Mouse (Mus musculus) urinary bladder, adult 18-20 months (tissue): ENCODE results near the gene Tmem144.
"Not testable (repeated sequence)": the region's sequence is repeated elsewhere in the genome, so short reads cannot be mapped to it uniquely, and the experiment has no call there.

Experiments
- DNase-seq, 2 experiments: peaks; one replicate each; pipeline ENCODE4 v3.0.0; 2022; ENCODE audit warnings: low spot score in 2 of 2, mixed read lengths in 2 of 2

The Tmem144 gene

GRCm38 (mm10) chr3:79809180-79809567, 43.4 kb downstream of the Tmem144 start:
- DNase-seq: peak in 1 of 2 experiments; percentile 20

- no peak for DNase-seq
Observed at GRCm38 (mm10) chr3:79808530-79809179, 43.9 kb downstream of the Tmem144 start.

DNA sequence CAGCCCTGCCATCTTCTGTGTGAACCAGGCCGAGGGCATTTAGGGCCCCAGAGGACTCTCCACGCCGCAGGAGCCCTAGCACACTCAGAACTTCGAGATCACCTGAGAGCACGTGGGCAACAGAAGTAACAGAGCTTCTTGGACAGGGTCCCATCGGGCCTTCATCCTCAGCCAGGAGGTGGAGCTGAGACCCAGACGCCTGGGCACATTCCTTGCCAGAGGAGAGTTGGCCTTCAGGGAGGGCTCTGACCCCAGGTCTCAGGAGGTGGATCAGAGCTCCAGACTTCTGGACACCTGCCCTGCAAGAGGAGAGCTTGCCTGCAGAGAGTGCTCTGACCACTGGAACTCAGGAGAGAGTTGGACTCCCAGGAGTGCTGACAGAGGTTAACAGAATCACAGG, 51.8 kb downstream of the Tmem144 start:
- DNase-seq: not testable (repeated sequence)

DNA sequence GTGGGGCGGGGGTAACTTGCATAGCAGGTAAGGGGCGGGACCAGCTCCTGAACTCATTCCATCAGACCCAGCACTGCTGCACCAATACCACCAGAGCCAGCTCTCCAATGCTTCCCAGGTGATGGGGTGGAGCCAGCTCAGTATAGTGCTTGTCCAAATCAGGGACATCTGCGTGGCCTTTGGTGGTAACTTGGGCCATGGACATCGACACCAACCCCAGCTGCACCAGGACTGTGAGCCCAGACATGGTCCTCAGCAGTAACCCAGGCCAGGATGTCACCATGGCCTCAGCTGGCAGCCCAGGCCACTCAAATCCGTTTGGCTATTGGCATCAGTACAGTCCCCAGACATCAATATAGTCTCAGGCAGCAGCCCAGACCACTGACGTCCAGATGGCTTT, 60.3 kb downstream of the Tmem144 start:
- no peak for DNase-seq

GRCm38 (mm10) chr3:79790324-79790723, 62.2 kb downstream of the Tmem144 start:
- DNase-seq: no peak

DNA sequence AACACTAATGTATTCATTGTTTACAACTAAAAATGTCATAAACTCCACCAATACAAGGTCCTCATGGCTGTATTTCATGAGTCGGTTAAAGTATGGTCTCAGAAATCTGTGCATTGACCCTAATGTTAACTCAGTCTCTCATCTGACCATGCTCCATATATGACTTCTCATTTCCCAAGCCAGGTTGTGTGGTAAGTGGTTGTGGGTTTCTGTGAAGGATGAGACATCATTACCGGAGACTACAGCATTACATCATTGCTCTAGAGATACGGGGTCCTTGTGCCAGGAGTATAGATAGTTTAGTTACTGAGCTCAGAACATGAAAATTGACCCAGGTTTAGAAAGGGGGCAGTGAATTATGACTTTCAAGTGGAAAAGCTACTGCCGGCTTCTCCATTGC, 63.0 kb downstream of the Tmem144 start:
- DNase-seq: no peak

DNA sequence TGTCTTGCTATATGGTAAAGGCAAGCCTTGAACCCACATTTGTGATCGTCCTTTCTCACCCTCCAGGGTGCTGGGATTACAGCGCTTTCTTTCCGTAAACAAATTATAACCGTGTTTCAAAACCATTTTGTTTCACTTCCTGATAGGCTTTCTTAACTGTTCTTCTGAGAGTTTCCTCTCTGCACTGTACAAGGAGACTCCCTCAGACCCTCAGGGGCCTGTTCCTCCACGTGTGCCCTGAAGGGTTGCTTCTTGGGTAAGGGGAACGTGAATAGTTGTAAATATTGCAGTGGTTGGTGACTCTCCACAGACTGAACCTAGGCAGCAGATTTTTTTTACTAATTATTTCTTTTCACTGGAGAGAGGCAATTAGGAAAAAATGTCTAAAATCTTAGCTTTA, 63.6 kb downstream of the Tmem144 start:
- DNase-seq: no peak

DNA sequence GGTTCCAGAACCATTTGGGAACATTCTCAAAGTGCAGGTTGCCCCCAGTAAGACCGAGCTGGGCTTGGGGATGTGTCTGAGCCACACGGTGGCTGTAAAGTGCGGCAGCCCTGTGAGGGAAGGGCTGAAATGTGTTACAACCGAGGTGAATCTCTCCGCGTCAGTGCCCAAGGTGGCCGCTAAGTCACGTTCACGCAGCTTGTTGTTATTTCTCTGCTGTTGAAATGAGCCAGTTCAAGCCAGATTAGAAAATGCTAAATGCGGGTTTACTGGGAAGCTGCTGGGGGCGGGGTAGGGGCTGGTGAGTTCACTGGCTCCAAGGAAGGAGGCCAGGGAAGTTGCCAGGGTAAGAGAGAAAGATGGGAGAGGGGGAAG, 68.2 kb downstream of the Tmem144 start:
- DNase-seq: no peak

GRCm38 (mm10) chr3:79783630-79784361, 68.8 kb downstream of the Tmem144 start:
- DNase-seq: no peak

DNA sequence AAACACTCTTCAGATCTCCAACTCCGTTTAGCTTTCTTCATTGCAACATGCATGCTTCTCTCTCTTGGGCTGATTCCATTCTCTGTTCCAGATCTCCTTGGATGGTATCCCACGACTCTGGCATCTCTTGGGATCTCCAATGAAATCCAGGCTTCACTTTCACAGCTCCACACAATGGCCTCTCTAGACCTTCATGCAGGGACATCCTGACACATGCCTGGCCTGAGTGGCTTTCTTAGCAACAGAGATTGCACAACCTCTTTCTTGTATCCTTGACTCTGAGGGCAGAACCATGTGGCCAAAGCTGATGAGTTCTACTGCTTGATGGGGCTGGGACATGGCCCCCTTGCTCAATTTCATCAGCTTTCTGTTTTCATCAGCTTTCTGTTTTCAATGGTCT, 79.9 kb downstream of the Tmem144 start:
- no peak for DNase-seq
